Mouse (Mus musculus) heart, embryonic 14.5 days (tissue): ENCODE measurements at regions not wholly inside any gene's neighbourhood (a gene's known extent, or its start where the extent isn't known, plus 50 kb on each side); places are given as distances from the start of the nearest gene placed in this dataset.
"Not testable (repeated sequence)": the region's sequence is repeated elsewhere in the genome, so short reads cannot be mapped to it uniquely, and the experiment has no call there.

Source experiments
- ATAC-seq: fragments of 200-750 bp; cut with Nextera tagmentation; 2 replicates; pipeline ENCODE4 v1.8.0; 2017; ENCODE audit warnings: low read depth, moderate TSS enrichment; ENCODE audit not compliant: insufficient number of reproducible peaks, insufficient read depth, low FRiP score
- H3K27ac ChIP-seq, 2 experiments: fragments of 200-500 bp in 1 of 2; fragments of 300-500 bp in 1 of 2; sonication (generic) in 1 of 2; replicated peaks in 1 of 2; 2 replicates each; pipeline ENCODE4 v1.5.1; 2012 to 2014; ENCODE audit warnings: low read depth in 2 of 2, low read length in 2 of 2, control low read depth in 1 of 2, mild to moderate bottlenecking in 1 of 2, mixed read lengths in 1 of 2; ENCODE audit not compliant: control insufficient read depth in 1 of 2, insufficient read depth in 1 of 2
- H3K27me3 ChIP-seq: fragments of 300-500 bp; sonication (generic); 2 replicates; pipeline ENCODE4 v1.6.1; 2014; ENCODE audit warnings: mild to moderate bottlenecking, low read length, control low read depth; ENCODE audit not compliant: control insufficient read depth, insufficient read depth
- H3K36me3 ChIP-seq: fragments of 300-500 bp; sonication (generic); 2 replicates; pipeline ENCODE4 v1.6.1; 2014; ENCODE audit warnings: mild to moderate bottlenecking, control low read depth, low read length, mixed read lengths; ENCODE audit not compliant: control insufficient read depth, insufficient read depth
- H3K4me1 ChIP-seq, 2 experiments: fragments of 200-500 bp in 1 of 2; fragments of 300-500 bp in 1 of 2; sonication (generic) in 1 of 2; 2 replicates each; pipeline ENCODE4 v1.6.1; 2012 to 2014; ENCODE audit warnings: low read length in 2 of 2, control low read depth in 1 of 2, mixed read lengths in 1 of 2; ENCODE audit not compliant: control insufficient read depth in 2 of 2, insufficient read depth in 2 of 2
- H3K4me2 ChIP-seq: fragments of 300-500 bp; sonication (generic); 2 replicates; pipeline ENCODE4 v1.6.1; 2014; ENCODE audit warnings: mild to moderate bottlenecking, low read length
- H3K4me3 ChIP-seq, 2 experiments: fragments of 200-500 bp in 1 of 2; fragments of 300-500 bp in 1 of 2; sonication (generic) in 1 of 2; 2 replicates each; pipeline ENCODE4 v1.5.1; 2012 to 2014; ENCODE audit warnings: low read length in 2 of 2, mild to moderate bottlenecking in 2 of 2, control low read depth in 1 of 2, low read depth in 1 of 2, moderate library complexity in 1 of 2; ENCODE audit not compliant: control insufficient read depth in 1 of 2, insufficient read depth in 1 of 2
- H3K9ac ChIP-seq: fragments of 300-500 bp; sonication (generic); 2 replicates; pipeline ENCODE4 v1.6.1; 2014; ENCODE audit warnings: mild to moderate bottlenecking, low read length
- H3K9me3 ChIP-seq: fragments of 300-500 bp; sonication (generic); 2 replicates; pipeline ENCODE4 v1.6.1; 2016; ENCODE audit warnings: low read length, control low read depth; ENCODE audit not compliant: control insufficient read depth
- WGBS: fragments of 180-500 bp; shearing (Covaris S2); extraction: QIAGEN DNeasy Blood & Tissue Kit; methylation state at CpG from one replicate; pipeline ENCODE4 v1.1.7; 2014; 5-methylcytosine and 5-hydroxymethylcytosine counted together

DNA sequence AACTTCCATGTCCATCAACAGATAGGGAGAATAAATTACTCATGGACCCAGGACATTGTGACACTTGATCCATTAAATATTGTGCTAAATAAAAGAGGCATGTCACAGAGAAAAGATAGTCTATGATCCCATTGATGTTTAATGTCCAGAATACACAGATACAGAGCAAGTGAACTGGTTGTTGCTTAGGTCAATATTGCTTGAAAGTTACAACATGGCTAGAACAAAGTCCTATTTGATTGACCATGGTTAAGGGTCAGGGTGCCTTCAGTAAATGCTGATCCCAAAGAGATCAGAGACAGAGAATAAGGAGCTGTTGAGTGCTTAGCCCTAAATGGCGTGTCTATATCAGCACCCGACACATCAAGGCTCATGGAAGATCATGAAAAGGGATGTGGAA is 50.7 kb upstream of the Cyp3a41b start:
- not testable (repeated sequence) for H3K9ac ChIP-seq, H3K4me2 ChIP-seq, H3K4me1 ChIP-seq, H3K36me3 ChIP-seq, H3K27ac ChIP-seq, H3K27me3 ChIP-seq, ATAC-seq, H3K4me3 ChIP-seq
- peaks cover 68% of the 10 kb centered on the region for H3K9me3 ChIP-seq
- 71% methylated on average over 2 of the region's 2 CpGs for WGBS
